Mouse (Mus musculus) adrenal gland (tissue): ENCODE measurements around the gene 6430628N08Rik.

Experiments used
- intact Hi-C: fragments of 180-260 bp; cut with DNase I; formaldehyde crosslinking; loops from one replicate; pipeline ENCODE4 v1.15.1; 2025

Gene 6430628N08Rik

GRCm38 (mm10) chr4:115885846-115886245 is 4.6 kb upstream of the 6430628N08Rik start:
- intact Hi-C loops = no loop called here

GRCm38 (mm10) chr4:115886875-115887274 is 3.6 kb upstream of the 6430628N08Rik start:
- intact Hi-C loops = no loop called here

- intact Hi-C loops = no loop called here
These were observed 399 bp upstream of the 6430628N08Rik start for GRCm38 (mm10) chr4:115890066-115890465.

- intact Hi-C loops = no loop called here
These were observed 3.8 kb downstream of the 6430628N08Rik start for GRCm38 (mm10) chr4:115894281-115894680.

- intact Hi-C loops = no loop called here
These were observed 7.6 kb downstream of the 6430628N08Rik start for GRCm38 (mm10) chr4:115897901-115898631.

GRCm38 (mm10) chr4:115902816-115903215 is 12.4 kb downstream of the 6430628N08Rik start:
- intact Hi-C loops = loop anchor here (1.0 to 5.0 kb wide), 3 partner anchors 49 to 171 kb away; no protein-coding TSS in a partner anchor

GRCm38 (mm10) chr4:115904375-115904774 is 13.9 kb downstream of the 6430628N08Rik start:
- intact Hi-C loops = loop anchor here (5.0 kb wide), 1 partner anchor 172 kb away; no protein-coding TSS in a partner anchor

GRCm38 (mm10) chr4:115905701-115906100 is 15.2 kb downstream of the 6430628N08Rik start:
- intact Hi-C loops = no loop called here

GRCm38 (mm10) chr4:115906791-115907190 is 16.3 kb downstream of the 6430628N08Rik start:
- intact Hi-C loops = no loop called here

GRCm38 (mm10) chr4:115907994-115908393 is 17.5 kb downstream of the 6430628N08Rik start:
- intact Hi-C loops = no loop called here

- intact Hi-C loops = no loop called here
These were observed 18.2 kb downstream of the 6430628N08Rik start for GRCm38 (mm10) chr4:115908641-115909040.

- intact Hi-C loops = no loop called here
These were observed 21.1 kb downstream of the 6430628N08Rik start for GRCm38 (mm10) chr4:115911586-115911985.

- intact Hi-C loops = no loop called here
These were observed 29.4 kb downstream of the 6430628N08Rik start for GRCm38 (mm10) chr4:115919911-115920310.

- intact Hi-C loops = no loop called here
These were observed 32.2 kb downstream of the 6430628N08Rik start for GRCm38 (mm10) chr4:115922688-115923087.

- intact Hi-C loops = no loop called here
These were observed 32.9 kb downstream of the 6430628N08Rik start for GRCm38 (mm10) chr4:115923262-115923880.

- intact Hi-C loops = no loop called here
These were observed 37.2 kb downstream of the 6430628N08Rik start for GRCm38 (mm10) chr4:115927637-115928036.

GRCm38 (mm10) chr4:115931556-115932088 is 41.2 kb downstream of the 6430628N08Rik start:
- intact Hi-C loops = no loop called here

- intact Hi-C loops = no loop called here
These were observed 45.5 kb downstream of the 6430628N08Rik start for GRCm38 (mm10) chr4:115935835-115936581.

GRCm38 (mm10) chr4:115936646-115937045 is 46.2 kb downstream of the 6430628N08Rik start:
- intact Hi-C loops = no loop called here

- intact Hi-C loops = no loop called here
These were observed 46.9 kb downstream of the 6430628N08Rik start for GRCm38 (mm10) chr4:115937061-115937976.
